In genomic region chr3:154692572-154692922, GRCm38 (mm10) we compare ENCODE assay signal across 9 mouse cellular contexts. TPM values are rescaled to one million over a fixed set of nuclear protein-coding genes. Genes with fewer than 3 reads are reported as not detected.
DNase-seq lines count a peak whose midpoint lies in the region; ATAC-seq and TF ChIP-seq lines count a peak whose summit lies in the region.
"Had no signal": no experiment of that assay in that cellular context is flagged by ENCODE, and none has a peak within 500 bp of the region (broad histone marks: within the 10 kb centered on the region; RNA-seq: fewer than 3 reads in every experiment).

No protein-coding gene starts in this region.

- no peak overlapping the region for H3K4me3 ChIP-seq in forebrain, embryonic 11.5 days (ENCODE audit: low read depth, low read length)
- no peak overlapping the region for H3K4me3 ChIP-seq in forebrain, postnatal 0 days (ENCODE audit: low read depth, low read length)
- no peak overlapping the region for H3K4me3 ChIP-seq in kidney, adult 2 months (ENCODE audit: insufficient read depth, low read depth, low read length)
- no peak overlapping the region for H3K4me3 ChIP-seq in neural tube, embryonic 11.5 days (ENCODE audit: low read depth, low read length)
- H3K4me3 ChIP-seq: liver, embryonic 13.5 days had no signal

- DNase-seq in forebrain, embryonic 11.5 days (ENCODE audit: low spot score) = no peak
- DNase-seq in forebrain, postnatal 0 days = no peak
- no peak for DNase-seq in kidney, adult 2 months
- DNase-seq in kidney, adult 11 months = no peak
- no peak for DNase-seq in neural tube, embryonic 11.5 days (ENCODE audit: low spot score)
- no peak for DNase-seq in neural tube, embryonic 10.5 days (ENCODE audit: extremely low spot score, low spot score)
- no peak for DNase-seq in urinary bladder, adult 18-20 months (ENCODE audit: low spot score in 2 of 2)
- DNase-seq in adrenal gland, postnatal 14 days = no peak
- DNase-seq: liver, embryonic 13.5 days had no signal

- H3K4me1 ChIP-seq in forebrain, embryonic 11.5 days (replicated peaks; ENCODE audit: control insufficient read depth, insufficient read depth, low read length) = no peaks in the 10 kb centered on the region
- H3K4me1 ChIP-seq in forebrain, postnatal 0 days (ENCODE audit: insufficient read depth) = no peaks in the 10 kb centered on the region
- no peaks in the 10 kb centered on the region for H3K4me1 ChIP-seq in kidney, adult 2 months (ENCODE audit: control insufficient read depth, insufficient read depth, low read length)
- H3K4me1 ChIP-seq in neural tube, embryonic 11.5 days (ENCODE audit: control insufficient read depth, insufficient read depth, low read length) = 0 out of 2 replicates have a peak, but pooled peaks cover 3% of the 10 kb centered on the region
- H3K4me1 ChIP-seq: liver, embryonic 13.5 days had no signal

- no peak overlapping the region for H3K27ac ChIP-seq in forebrain, embryonic 11.5 days (ENCODE audit: low read depth, low read length)
- no peak overlapping the region for H3K27ac ChIP-seq in forebrain, postnatal 0 days (ENCODE audit: low read depth, low read length)
- peak overlapping the region; percentile 28; the same call in 1 of the 2 replicates for H3K27ac ChIP-seq in kidney, adult 2 months (ENCODE audit: insufficient read depth, low read depth, low read length)
- H3K27ac ChIP-seq in neural tube, embryonic 11.5 days (ENCODE audit: low read depth, low read length) = no peak overlapping the region
- H3K27ac ChIP-seq: liver, embryonic 13.5 days had no signal

- no peak for TF ChIP-seq POLR2A in kidney, adult 2 months (IDR thresholded peaks at IDR 0.05; ENCODE audit: low read depth, low read length)

- 81% methylated on average over 3 of the region's 3 CpGs for WGBS in forebrain, embryonic 11.5 days
- 87% methylated on average over 3 of the region's 3 CpGs for WGBS in forebrain, postnatal 0 days
- WGBS in kidney, adult 2 months = 41% methylated on average over 3 of the region's 3 CpGs
- 54% methylated on average over 3 of the region's 3 CpGs for WGBS in neural tube, embryonic 11.5 days

- peak; percentile 18; the same call in 1 of the 2 replicates for ATAC-seq in forebrain, embryonic 11.5 days (replicated peaks; ENCODE audit: low FRiP score)
- no peak for ATAC-seq in forebrain, postnatal 0 days
- peak; percentile 35 for ATAC-seq in neural tube, embryonic 11.5 days (ENCODE audit: insufficient read depth, low FRiP score, low TSS enrichment)

- TF ChIP-seq CTCF in forebrain, postnatal 0 days (IDR thresholded peaks at IDR 0.05; ENCODE audit: low read depth) = no peak
- TF ChIP-seq CTCF in kidney, adult 2 months (conservative IDR thresholded peaks at IDR 0.05; ENCODE audit: insufficient read depth, insufficient read length, low read depth, low read length) = no peak

- H3K4me2 ChIP-seq in forebrain, embryonic 11.5 days (ENCODE audit: low read depth, low read length, severe bottlenecking) = no peak overlapping the region
- no peak overlapping the region; the same call in 1 of the 2 replicates for H3K4me2 ChIP-seq in forebrain, postnatal 0 days (ENCODE audit: low read depth)
- no peak overlapping the region for H3K4me2 ChIP-seq in neural tube, embryonic 11.5 days (ENCODE audit: low read depth)
- H3K4me2 ChIP-seq: liver, embryonic 13.5 days had no signal

- no peak overlapping the region for H3K9ac ChIP-seq in forebrain, embryonic 11.5 days (ENCODE audit: low read length)
- no peak overlapping the region for H3K9ac ChIP-seq in forebrain, postnatal 0 days
- H3K9ac ChIP-seq in neural tube, embryonic 11.5 days (ENCODE audit: low read length) = no peak overlapping the region
- H3K9ac ChIP-seq: liver, embryonic 13.5 days had no signal

- H3K27me3 ChIP-seq in forebrain, embryonic 11.5 days (ENCODE audit: control insufficient read depth, insufficient read depth, low read length) = no peaks in the 10 kb centered on the region
- no peaks in the 10 kb centered on the region for H3K27me3 ChIP-seq in forebrain, postnatal 0 days (ENCODE audit: insufficient read depth, low read length)
- H3K27me3 ChIP-seq in kidney, adult 2 months (replicated peaks; ENCODE audit: control insufficient read depth, insufficient read depth, low read length) = no peaks in the 10 kb centered on the region
- no peaks in the 10 kb centered on the region for H3K27me3 ChIP-seq in neural tube, embryonic 11.5 days (ENCODE audit: control insufficient read depth, insufficient read depth, low read length)
- H3K27me3 ChIP-seq: liver, embryonic 13.5 days had no signal

- H3K36me3 ChIP-seq in forebrain, embryonic 11.5 days (ENCODE audit: control insufficient read depth, insufficient read depth, low read length) = no peaks in the 10 kb centered on the region
- H3K36me3 ChIP-seq in forebrain, postnatal 0 days (ENCODE audit: insufficient read depth) = no peaks in the 10 kb centered on the region
- no peaks in the 10 kb centered on the region for H3K36me3 ChIP-seq in kidney, adult 2 months (ENCODE audit: control insufficient read depth, insufficient read depth, low read length)
- H3K36me3 ChIP-seq in neural tube, embryonic 11.5 days (ENCODE audit: control insufficient read depth, insufficient read depth, low read length) = no peaks in the 10 kb centered on the region
- H3K36me3 ChIP-seq: liver, embryonic 13.5 days had no signal

- no peaks in the 10 kb centered on the region for H3K9me3 ChIP-seq in forebrain, embryonic 11.5 days (ENCODE audit: control insufficient read depth, low read length)
- H3K9me3 ChIP-seq in forebrain, postnatal 0 days (ENCODE audit: low read length) = no peaks in the 10 kb centered on the region
- no peaks in the 10 kb centered on the region for H3K9me3 ChIP-seq in neural tube, embryonic 11.5 days (ENCODE audit: control insufficient read depth, low read length)
- H3K9me3 ChIP-seq: liver, embryonic 13.5 days had no signal

RNA-seq across cellular contexts. Expression of gene Erich3, which starts 28.9 kb away (rescaled TPM):
- 0.39 and 0.47 TPM in 2 replicates for polyA plus RNA-seq in forebrain, embryonic 11.5 days (2014; fragmentation: Nextera tagmentation; extraction: Ambion mirVana)
- total RNA-seq in forebrain, postnatal 0 days (2014; rRNA removed) = 3.4 and 3.5 TPM in 2 replicates
- 1.9 and 2.7 TPM in 2 replicates for polyA plus RNA-seq in forebrain, postnatal 0 days (2015; fragmentation: Nextera tagmentation; extraction: Ambion mirVana)
- 0.19 TPM in 2 replicates for polyA plus RNA-seq in kidney, adult 2 months (2012; rRNA removed)
- 0.77 and 0.95 TPM in 2 replicates for polyA plus RNA-seq in neural tube, embryonic 11.5 days (2014; fragmentation: Nextera tagmentation; extraction: Ambion mirVana)
- total RNA-seq in adrenal gland, postnatal 14 days (2021) = 0.37 and 0.45 TPM in 2 replicates
- polyA plus RNA-seq: liver, embryonic 13.5 days had no signal
